Mouse (Mus musculus) hindbrain, embryonic 10.5 days (tissue): ENCODE measurements around the gene Akap13. TPM values are rescaled to one million over a fixed set of nuclear protein-coding genes. Genes with fewer than 3 reads are reported as not detected.
A peak's percentile ranks its signal among the peaks of the same experiment; 100 is the strongest.

Source experiments
- DNase-seq: peaks from one replicate; pipeline ENCODE4 v3.0.0-alpha.2; 2017; ENCODE audit warnings: low spot score
- H3K27ac ChIP-seq: fragments of 300-500 bp; sonication (generic); 2 replicates; pipeline ENCODE4 v1.5.1; 2016; ENCODE audit warnings: mild to moderate bottlenecking, moderate library complexity
- H3K27me3 ChIP-seq: fragments of 300-500 bp; sonication (generic); 2 replicates; pipeline ENCODE4 v1.6.1; 2016; ENCODE audit warnings: mild to moderate bottlenecking; ENCODE audit not compliant: poor library complexity, insufficient read depth, severe bottlenecking
- H3K36me3 ChIP-seq: fragments of 300-500 bp; sonication (generic); 2 replicates; pipeline ENCODE4 v1.6.1; 2016; ENCODE audit warnings: mild to moderate bottlenecking, moderate library complexity
- H3K4me1 ChIP-seq: fragments of 300-500 bp; sonication (generic); replicated peaks from 2 replicates; pipeline ENCODE4 v1.6.1; 2016; ENCODE audit warnings: mild to moderate bottlenecking
- H3K4me3 ChIP-seq: fragments of 300-500 bp; sonication (generic); 2 replicates; pipeline ENCODE4 v1.5.1; 2016; ENCODE audit warnings: mild to moderate bottlenecking, moderate library complexity
- H3K9me3 ChIP-seq: fragments of 300-500 bp; sonication (generic); 2 replicates; pipeline ENCODE4 v1.6.1; 2016; ENCODE audit warnings: mild to moderate bottlenecking, moderate library complexity
- WGBS: fragments of 180-500 bp; shearing (Covaris S2); methylation state at CpG from one replicate; pipeline ENCODE4 v1.1.7; 2016; 5-methylcytosine and 5-hydroxymethylcytosine counted together
- polyA plus RNA-seq: library from polyadenylated mRNA; unstranded; fragments of >200 nt; fragmentation: Nextera tagmentation; extraction: Ambion mirVana; gene quantifications from 2 replicates; pipeline ENCODE4 v1.2.1, GENCODE M21; 2016

Akap13 gene
- polyA plus RNA-seq, 1 experiment from 2014 or later: 24.9 TPM

DNA sequence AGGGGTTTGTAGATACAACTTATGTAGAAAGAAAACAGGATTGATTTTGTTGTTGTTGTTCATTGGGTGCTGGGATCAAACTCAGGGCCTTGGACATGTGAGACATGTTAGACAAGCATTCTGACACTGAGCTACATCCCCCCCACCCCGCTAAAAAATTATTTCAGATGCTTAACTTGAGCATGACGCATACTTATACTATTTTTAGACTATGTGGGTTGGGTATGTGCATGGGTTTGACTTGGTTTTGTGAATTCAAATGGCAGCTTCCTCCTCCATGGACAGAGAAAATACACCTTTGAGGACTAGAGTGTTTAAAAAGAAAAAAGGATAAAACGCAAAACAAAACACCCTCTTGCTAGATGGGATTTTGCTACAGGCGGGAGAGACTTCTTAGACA lies 26.4 kb upstream of the Akap13 start:
- no peak for DNase-seq
- H3K4me1 ChIP-seq: peaks cover 3% of the 10 kb centered on the region
- H3K9me3 ChIP-seq: no peaks in the 10 kb centered on the region
- H3K4me3 ChIP-seq: no peak overlapping the region
- WGBS: 90% methylated on average over 4 of the region's 4 CpGs
- H3K27ac ChIP-seq: no peak overlapping the region
- H3K27me3 ChIP-seq: no peaks in the 10 kb centered on the region
- no peaks in the 10 kb centered on the region for H3K36me3 ChIP-seq

GRCm38 (mm10) chr7:75430550-75430949 lies 24.8 kb upstream of the Akap13 start:
- Histone ChIP-seq H3K36me3 (no peaks in the 10 kb centered on the region), H3K27me3 (no peaks in the 10 kb centered on the region), H3K4me1 (peaks cover 3% of the 10 kb centered on the region), H3K27ac (no peak overlapping the region), H3K9me3 (no peaks in the 10 kb centered on the region), H3K4me3 (no peak overlapping the region)
- DNase-seq: no peak
- 67% methylated on average over 2 of the region's 2 CpGs for WGBS

DNA sequence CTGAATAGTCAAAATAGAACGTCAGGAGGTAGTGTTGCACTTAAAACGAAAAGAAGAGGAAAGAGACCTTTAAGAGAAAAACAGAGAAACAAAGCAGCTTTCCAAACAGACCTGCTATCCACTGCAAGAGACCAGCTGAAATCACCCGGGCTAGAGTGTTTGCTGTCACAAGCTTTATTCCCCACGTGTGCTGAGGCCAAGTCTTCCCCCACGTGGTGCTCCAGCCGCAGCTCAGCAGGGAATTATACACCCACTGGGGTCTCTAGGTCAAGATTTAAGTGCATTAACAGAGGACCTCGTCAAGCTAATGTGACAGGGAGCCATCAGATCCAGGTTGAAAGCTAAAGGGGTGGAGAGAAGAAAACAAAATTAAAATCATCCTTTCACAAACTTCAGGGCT lies 24.3 kb upstream of the Akap13 start:
- WGBS: 43% methylated on average over 7 of the region's 7 CpGs
- no peak for DNase-seq
- no peak overlapping the region for H3K4me3 ChIP-seq
- no peak overlapping the region for H3K27ac ChIP-seq
- no peaks in the 10 kb centered on the region for H3K9me3 ChIP-seq
- H3K27me3 ChIP-seq: no peaks in the 10 kb centered on the region
- peaks cover 3% of the 10 kb centered on the region for H3K4me1 ChIP-seq
- H3K36me3 ChIP-seq: no peaks in the 10 kb centered on the region

DNA sequence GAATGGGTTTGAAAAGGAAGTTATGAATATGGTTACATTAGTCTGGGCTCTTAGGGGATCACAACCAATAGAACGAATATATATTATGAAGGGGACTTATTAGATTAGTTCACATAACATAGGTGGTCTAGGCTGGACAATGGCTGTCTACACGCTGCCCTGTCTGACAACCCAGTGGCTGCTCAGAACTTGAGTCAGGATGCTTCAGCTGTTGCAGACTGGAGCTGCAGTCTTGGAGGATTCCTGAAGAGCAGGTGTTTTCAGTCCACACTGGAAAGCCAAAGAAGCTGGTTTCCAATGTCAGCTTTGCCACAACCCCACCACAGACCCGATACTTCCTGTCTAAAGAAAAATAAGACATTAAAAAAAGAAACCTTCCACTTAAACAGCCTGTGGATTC lies 23.3 kb upstream of the Akap13 start:
- Histone ChIP-seq H3K27ac (no peak overlapping the region), H3K4me1 (peaks cover 6% of the 10 kb centered on the region)
- no peak for DNase-seq

GRCm38 (mm10) chr7:75436413-75437174 lies 18.7 kb upstream of the Akap13 start:
- no peak overlapping the region for H3K27ac ChIP-seq
- 70% methylated on average over 7 of the region's 8 CpGs for WGBS
- no peaks in the 10 kb centered on the region for H3K36me3 ChIP-seq
- no peaks in the 10 kb centered on the region for H3K9me3 ChIP-seq
- H3K4me1 ChIP-seq: peaks cover 6% of the 10 kb centered on the region; the same call in 1 of the 2 replicates
- DNase-seq: no peak
- no peaks in the 10 kb centered on the region for H3K27me3 ChIP-seq
- H3K4me3 ChIP-seq: no peak overlapping the region

More for the DNA sequence above, 23.3 kb upstream of the Akap13 start:
- Histone ChIP-seq H3K4me3 (no peak overlapping the region), H3K9me3 (no peaks in the 10 kb centered on the region), H3K36me3 (no peaks in the 10 kb centered on the region), H3K27me3 (no peaks in the 10 kb centered on the region)
- 84% methylated on average over 3 of the region's 3 CpGs for WGBS

DNA sequence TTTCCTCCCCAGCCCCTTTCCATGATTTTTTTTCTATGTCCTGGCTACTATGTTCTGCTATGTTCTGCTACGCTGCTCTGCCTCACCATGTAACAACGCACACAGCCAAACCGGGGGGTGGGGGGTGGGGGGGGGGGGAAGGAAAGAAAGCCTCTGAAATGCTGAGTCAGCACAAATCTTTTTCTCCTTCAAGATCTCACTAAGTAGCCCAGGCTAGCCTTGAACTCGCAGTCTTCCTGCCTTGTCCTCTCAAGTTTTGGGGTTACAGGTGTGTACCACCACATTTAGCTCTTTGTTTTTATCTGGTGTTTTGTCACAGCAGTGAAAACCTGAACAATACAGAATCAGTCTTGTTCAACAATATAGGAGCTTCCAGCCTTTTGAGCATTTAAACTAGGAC lies 15.8 kb upstream of the Akap13 start:
- H3K27ac ChIP-seq: no peak overlapping the region
- H3K4me1 ChIP-seq: 0 out of 2 replicates have a peak, but pooled peaks cover 3% of the 10 kb centered on the region
- H3K36me3 ChIP-seq: no peaks in the 10 kb centered on the region
- peaks cover 5% of the 10 kb centered on the region; the same call in 1 of the 2 replicates for H3K9me3 ChIP-seq
- 91% methylated on average over 4 of the region's 4 CpGs for WGBS
- no peaks in the 10 kb centered on the region for H3K27me3 ChIP-seq
- H3K4me3 ChIP-seq: no peak overlapping the region
- no peak for DNase-seq

GRCm38 (mm10) chr7:75440241-75440640 lies 15.1 kb upstream of the Akap13 start:
- Histone ChIP-seq H3K4me3 (no peak overlapping the region), H3K4me1 (0 out of 2 replicates have a peak, but pooled peaks cover 3% of the 10 kb centered on the region), H3K27ac (no peak overlapping the region), H3K27me3 (no peaks in the 10 kb centered on the region), H3K36me3 (no peaks in the 10 kb centered on the region), H3K9me3 (peaks cover 5% of the 10 kb centered on the region; the same call in 1 of the 2 replicates)
- WGBS: 72% methylated on average over 2 of the region's 2 CpGs
- DNase-seq: no peak

DNA sequence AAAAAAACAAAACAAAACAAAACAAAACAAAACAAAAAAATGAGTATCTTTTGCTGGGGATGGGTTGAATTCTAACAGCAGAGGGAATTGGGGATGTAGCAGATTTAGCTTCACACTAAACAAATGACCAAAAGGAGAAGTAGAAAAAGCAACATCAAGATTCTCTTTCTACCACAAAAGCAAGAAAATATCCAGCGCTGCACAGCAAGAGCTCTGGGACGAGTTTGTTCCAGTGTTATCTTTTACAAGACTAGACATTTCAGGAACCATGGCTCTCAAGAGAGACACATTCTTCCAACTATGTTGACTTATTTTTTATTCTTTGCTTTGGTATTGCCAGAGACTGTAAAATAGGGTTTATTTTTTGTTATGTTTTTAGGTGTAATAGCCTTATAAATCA lies 13.4 kb upstream of the Akap13 start:
- H3K27me3 ChIP-seq: no peaks in the 10 kb centered on the region
- 93% methylated on average over 2 of the region's 2 CpGs for WGBS
- no peak overlapping the region for H3K4me3 ChIP-seq
- no peak overlapping the region for H3K27ac ChIP-seq
- no peak for DNase-seq
- H3K4me1 ChIP-seq: no peaks in the 10 kb centered on the region
- peaks cover 5% of the 10 kb centered on the region; the same call in 1 of the 2 replicates for H3K9me3 ChIP-seq
- H3K36me3 ChIP-seq: no peaks in the 10 kb centered on the region

GRCm38 (mm10) chr7:75456152-75456888 lies 986 bp downstream of the Akap13 start:
- Histone ChIP-seq H3K27ac (peak overlapping the region; percentile 97), H3K4me1 (peaks cover 22% of the 10 kb centered on the region), H3K4me3 (peak overlapping the region; percentile 93), H3K9me3 (0 out of 2 replicates have a peak, but pooled peaks cover 3% of the 10 kb centered on the region), H3K36me3 (no peaks in the 10 kb centered on the region), H3K27me3 (no peaks in the 10 kb centered on the region)
- DNase-seq: no peak
- WGBS: 2% methylated on average over 25 of the region's 25 CpGs

GRCm38 (mm10) chr7:75460290-75460689 lies 5.0 kb downstream of the Akap13 start:
- no peak for DNase-seq
- H3K9me3 ChIP-seq: no peaks in the 10 kb centered on the region
- 86% methylated on average over 1 of the region's 1 CpGs for WGBS
- no peak overlapping the region for H3K27ac ChIP-seq
- H3K4me3 ChIP-seq: no peak overlapping the region
- no peaks in the 10 kb centered on the region for H3K27me3 ChIP-seq
- H3K4me1 ChIP-seq: peaks cover 16% of the 10 kb centered on the region
- no peaks in the 10 kb centered on the region for H3K36me3 ChIP-seq

- Histone ChIP-seq H3K4me1 (peaks cover 13% of the 10 kb centered on the region), H3K9me3 (no peaks in the 10 kb centered on the region), H3K4me3 (no peak overlapping the region), H3K27ac (no peak overlapping the region), H3K36me3 (no peaks in the 10 kb centered on the region), H3K27me3 (no peaks in the 10 kb centered on the region)
- DNase-seq: no peak
These were observed 8.3 kb downstream of the Akap13 start for GRCm38 (mm10) chr7:75463579-75464162.

- no peaks in the 10 kb centered on the region for H3K27me3 ChIP-seq
- DNase-seq: no peak
- H3K9me3 ChIP-seq: no peaks in the 10 kb centered on the region
- WGBS: 60% methylated on average over 7 of the region's 7 CpGs
- H3K36me3 ChIP-seq: no peaks in the 10 kb centered on the region
- no peak overlapping the region for H3K27ac ChIP-seq
- no peak overlapping the region for H3K4me3 ChIP-seq
- peaks cover 26% of the 10 kb centered on the region for H3K4me1 ChIP-seq
These were observed 12.5 kb downstream of the Akap13 start for GRCm38 (mm10) chr7:75467791-75468190.
